Mouse (Mus musculus) embryonic facial prominence, embryonic 13.5 days (tissue): ENCODE results near the gene Trip6. TPM values are rescaled to one million over a fixed set of nuclear protein-coding genes. Genes with fewer than 3 reads are reported as not detected.
"Not testable (repeated sequence)": the region's sequence is repeated elsewhere in the genome, so short reads cannot be mapped to it uniquely, and the experiment has no call there.

Experiments used
- ATAC-seq: fragments of 200-750 bp; cut with Nextera tagmentation; 2 replicates; pipeline ENCODE4 v1.8.0; 2017; ENCODE audit warnings: low read depth; ENCODE audit not compliant: insufficient number of reproducible peaks, insufficient read depth, low FRiP score, low TSS enrichment
- H3K27ac ChIP-seq: fragments of 300-500 bp; sonication (generic); 2 replicates; pipeline ENCODE4 v1.5.1; 2015; ENCODE audit warnings: moderate library complexity, mild to moderate bottlenecking, inconsistent platforms
- H3K27me3 ChIP-seq: fragments of 300-500 bp; sonication (generic); 2 replicates; pipeline ENCODE4 v1.6.1; 2015; ENCODE audit warnings: mild to moderate bottlenecking, inconsistent platforms
- H3K36me3 ChIP-seq: fragments of 300-500 bp; sonication (generic); 2 replicates; pipeline ENCODE4 v1.6.1; 2015; ENCODE audit warnings: mild to moderate bottlenecking, inconsistent platforms
- H3K4me1 ChIP-seq: fragments of 300-500 bp; sonication (generic); 2 replicates; pipeline ENCODE4 v1.6.1; 2015; ENCODE audit warnings: inconsistent platforms
- H3K4me2 ChIP-seq: fragments of 300-500 bp; sonication (generic); 2 replicates; pipeline ENCODE4 v1.6.1; 2015; ENCODE audit warnings: moderate library complexity, mild to moderate bottlenecking, inconsistent platforms
- H3K4me3 ChIP-seq: fragments of 300-500 bp; sonication (generic); 2 replicates; pipeline ENCODE4 v1.5.1; 2015; ENCODE audit warnings: mild to moderate bottlenecking, inconsistent platforms
- H3K9ac ChIP-seq: fragments of 300-500 bp; sonication (generic); 2 replicates; pipeline ENCODE4 v1.6.1; 2015; ENCODE audit warnings: mild to moderate bottlenecking, inconsistent platforms
- H3K9me3 ChIP-seq: fragments of 300-500 bp; sonication (generic); 2 replicates; pipeline ENCODE4 v1.6.1; 2016; ENCODE audit warnings: inconsistent platforms
- WGBS: fragments of 180-500 bp; shearing (Covaris S2); methylation state at CpG from one replicate; pipeline ENCODE4 v1.1.7; 2015; ENCODE audit warnings: mixed read lengths; 5-methylcytosine and 5-hydroxymethylcytosine counted together
- polyA plus RNA-seq: library from polyadenylated mRNA; unstranded; fragments of >200 nt; fragmentation: Nextera tagmentation; extraction: Ambion mirVana; gene quantifications from 2 replicates; pipeline ENCODE4 v1.2.1, GENCODE M21; 2015

Trip6 gene
- polyA plus RNA-seq, 1 experiment from 2014 or later, result 106 TPM

- Histone ChIP-seq H3K27ac (no peak overlapping the region), H3K36me3 (no peaks in the 10 kb centered on the region), H3K4me3 (peak overlapping the region; percentile 46), H3K9me3 (no peaks in the 10 kb centered on the region), H3K4me2 (peak overlapping the region; percentile 87), H3K27me3 (peaks cover 56% of the 10 kb centered on the region), H3K9ac (peak overlapping the region; percentile 65; the same call in 1 of the 2 replicates), H3K4me1 (peaks cover 35% of the 10 kb centered on the region)
- ATAC-seq, result no peak; the same call in 1 of the 2 replicates
- under 1% methylated on average over 16 of the region's 16 CpGs for WGBS
These were observed 27.6 kb downstream of the Trip6 start for GRCm38 (mm10) chr5:137286655-137287031.

GRCm38 (mm10) chr5:137285986-137286385 lies 28.2 kb downstream of the Trip6 start:
- Histone ChIP-seq H3K9me3 (no peaks in the 10 kb centered on the region), H3K4me1 (peaks cover 35% of the 10 kb centered on the region), H3K27me3 (peaks cover 49% of the 10 kb centered on the region), H3K4me2 (0 out of 2 replicates have a peak overlapping the region, but pooled peaks have one; percentile 87), H3K9ac (no peak overlapping the region), H3K4me3 (no peak overlapping the region), H3K27ac (no peak overlapping the region), H3K36me3 (no peaks in the 10 kb centered on the region)
- no peak for ATAC-seq
- WGBS, result 40% methylated on average over 7 of the region's 7 CpGs

GRCm38 (mm10) chr5:137285045-137285444 lies 29.2 kb downstream of the Trip6 start:
- WGBS, result 64% methylated on average over 5 of the region's 5 CpGs

GRCm38 (mm10) chr5:137284411-137284810 lies 29.8 kb downstream of the Trip6 start:
- not testable (repeated sequence) for H3K36me3 ChIP-seq, H3K9ac ChIP-seq, H3K4me2 ChIP-seq, H3K4me3 ChIP-seq, H3K27ac ChIP-seq, ATAC-seq, H3K9me3 ChIP-seq
- H3K27me3 ChIP-seq, result peaks cover 33% of the 10 kb centered on the region
- 85% methylated on average over 6 of the region's 6 CpGs for WGBS
- peaks cover 26% of the 10 kb centered on the region for H3K4me1 ChIP-seq

More at GRCm38 (mm10) chr5:137285045-137285444, 29.2 kb downstream of the Trip6 start:
- H3K27ac ChIP-seq, result no peak overlapping the region
- H3K4me1 ChIP-seq, result peaks cover 31% of the 10 kb centered on the region
- no peaks in the 10 kb centered on the region for H3K9me3 ChIP-seq
- H3K4me2 ChIP-seq, result no peak overlapping the region
- H3K9ac ChIP-seq, result no peak overlapping the region
- no peak overlapping the region for H3K4me3 ChIP-seq
- no peak for ATAC-seq
- H3K27me3 ChIP-seq, result peaks cover 40% of the 10 kb centered on the region
- no peaks in the 10 kb centered on the region for H3K36me3 ChIP-seq

- ATAC-seq, result no peak
- H3K27ac ChIP-seq, result no peak overlapping the region
These were observed 36.6 kb downstream of the Trip6 start for GRCm38 (mm10) chr5:137277360-137278342.

GRCm38 (mm10) chr5:137268131-137268910 lies 45.9 kb downstream of the Trip6 start:
- no peak overlapping the region for H3K4me3 ChIP-seq
- H3K27me3 ChIP-seq, result no peaks in the 10 kb centered on the region; the same call in 1 of the 2 replicates
- no peak overlapping the region for H3K27ac ChIP-seq
- ATAC-seq, result no peak
- 32% methylated on average over 17 of the region's 18 CpGs for WGBS
- peaks cover 6% of the 10 kb centered on the region for H3K9me3 ChIP-seq
- H3K4me1 ChIP-seq, result peaks cover 4% of the 10 kb centered on the region; the same call in 1 of the 2 replicates
- peak overlapping the region; percentile 36; the same call in 1 of the 2 replicates for H3K9ac ChIP-seq
- H3K4me2 ChIP-seq, result peak overlapping the region; percentile 30; the same call in 1 of the 2 replicates
- no peaks in the 10 kb centered on the region for H3K36me3 ChIP-seq

More at GRCm38 (mm10) chr5:137277360-137278342, 36.6 kb downstream of the Trip6 start:
- 59% methylated on average over 18 of the region's 18 CpGs for WGBS
- H3K36me3 ChIP-seq, result no peaks in the 10 kb centered on the region
- no peak overlapping the region for H3K9ac ChIP-seq
- H3K4me1 ChIP-seq, result no peaks in the 10 kb centered on the region
- H3K4me2 ChIP-seq, result no peak overlapping the region
- peaks cover 7% of the 10 kb centered on the region for H3K9me3 ChIP-seq
- H3K27me3 ChIP-seq, result peaks cover 4% of the 10 kb centered on the region; the same call in 1 of the 2 replicates
- H3K4me3 ChIP-seq, result no peak overlapping the region

- no peaks in the 10 kb centered on the region; the same call in 1 of the 2 replicates for H3K27me3 ChIP-seq
- no peak for ATAC-seq
- no peak overlapping the region for H3K4me2 ChIP-seq
- H3K4me3 ChIP-seq, result no peak overlapping the region
- no peaks in the 10 kb centered on the region for H3K9me3 ChIP-seq
- H3K27ac ChIP-seq, result no peak overlapping the region
- H3K36me3 ChIP-seq, result no peaks in the 10 kb centered on the region
- peaks cover 4% of the 10 kb centered on the region; the same call in 1 of the 2 replicates for H3K4me1 ChIP-seq
- H3K9ac ChIP-seq, result no peak overlapping the region
- 93% methylated on average over 11 of the region's 11 CpGs for WGBS
These were observed 49.4 kb downstream of the Trip6 start for GRCm38 (mm10) chr5:137264787-137265186.

GRCm38 (mm10) chr5:137263897-137264720 lies 50.1 kb downstream of the Trip6 start:
- Histone ChIP-seq H3K4me1 (peaks cover 4% of the 10 kb centered on the region; the same call in 1 of the 2 replicates), H3K4me3 (no peak overlapping the region), H3K27me3 (no peaks in the 10 kb centered on the region; the same call in 1 of the 2 replicates), H3K36me3 (no peaks in the 10 kb centered on the region), H3K27ac (no peak overlapping the region), H3K9ac (no peak overlapping the region), H3K9me3 (no peaks in the 10 kb centered on the region), H3K4me2 (no peak overlapping the region)
- ATAC-seq, result no peak
- whole genome bisulfite sequencing, result 86% methylated on average over 14 of the region's 14 CpGs
